Mouse (Mus musculus) liver, postnatal 0 days (tissue): ENCODE results near the gene Trmt1.

Experiments used
- CTCF ChIP-seq: sonication (generic); IDR thresholded peaks from 2 replicates; pipeline ENCODE4 v1.5.1; 2016; ENCODE audit warnings: antibody characterized with exemption, low read depth
- EP300 ChIP-seq: IDR thresholded peaks from 2 replicates; pipeline ENCODE4 v1.6.1; 2016; ENCODE audit warnings: antibody characterized with exemption, low read depth, mild to moderate bottlenecking

DNA sequence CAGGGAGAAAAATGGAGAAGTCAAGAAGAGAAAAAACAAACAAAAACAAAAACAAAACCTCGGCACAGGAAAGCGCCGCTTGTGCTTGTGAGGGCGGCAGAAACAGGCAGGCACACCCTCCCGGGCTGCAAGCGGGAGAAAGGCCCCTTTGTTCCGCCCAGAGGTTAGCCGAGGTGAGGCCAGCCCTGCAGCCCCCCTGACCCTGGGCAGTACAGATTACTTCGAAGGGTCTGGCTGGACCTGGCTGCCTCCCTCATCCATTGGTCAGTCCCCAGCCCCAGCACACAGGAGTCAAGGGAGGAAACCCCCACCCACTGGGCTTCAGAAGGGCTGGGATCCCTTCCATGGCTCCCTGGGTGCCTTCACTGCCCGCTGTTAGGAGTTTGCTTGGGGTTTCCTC lies 52.2 kb downstream of the Trmt1 start:
- no peak for TF ChIP-seq CTCF
- no peak for TF ChIP-seq EP300
